Mouse (Mus musculus): ENCODE measurements around the gene Erc2. TPM values are rescaled to one million over a fixed set of nuclear protein-coding genes. Genes with fewer than 3 reads are reported as not detected.

Gene Erc2
- total and polyA plus RNA-seq, 3 experiments, result not detected

DNA sequence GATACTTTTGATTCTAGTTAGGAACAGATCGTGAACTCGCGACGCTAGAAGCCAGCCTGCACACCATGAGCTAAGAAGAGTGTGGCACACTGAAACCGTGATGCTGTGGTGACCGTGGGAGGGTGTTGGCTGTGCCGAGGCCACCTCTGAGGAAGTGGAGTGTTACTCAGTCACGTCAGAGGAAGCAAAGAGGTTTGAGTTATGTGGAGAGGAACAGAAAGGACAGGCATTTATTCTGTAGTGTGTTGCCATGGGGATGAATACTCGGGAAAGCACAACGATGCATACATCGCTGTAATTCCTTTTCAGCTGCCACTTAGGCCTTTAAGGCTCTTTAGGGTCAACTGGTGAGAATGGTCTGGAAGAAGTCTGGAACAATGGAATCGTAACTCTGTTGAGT is 445.8 kb downstream of the Erc2 start:
- in situ Hi-C loops (cut with MboI; ENCODE audit: low pct_ligation_motif_present, low pct_unique_long_range_greater_than_20kb, low sequenced_read_pairs), result no loop called here
- no peaks in the 10 kb centered on the region for H3K27me3 ChIP-seq (replicated peaks)
- dilution Hi-C loops (cut with MboI; ENCODE audit: extremely low pct_ligation_motif_present, extremely low pct_unique_long_range_greater_than_20kb, low sequenced_read_pairs), result no loop called here

DNA sequence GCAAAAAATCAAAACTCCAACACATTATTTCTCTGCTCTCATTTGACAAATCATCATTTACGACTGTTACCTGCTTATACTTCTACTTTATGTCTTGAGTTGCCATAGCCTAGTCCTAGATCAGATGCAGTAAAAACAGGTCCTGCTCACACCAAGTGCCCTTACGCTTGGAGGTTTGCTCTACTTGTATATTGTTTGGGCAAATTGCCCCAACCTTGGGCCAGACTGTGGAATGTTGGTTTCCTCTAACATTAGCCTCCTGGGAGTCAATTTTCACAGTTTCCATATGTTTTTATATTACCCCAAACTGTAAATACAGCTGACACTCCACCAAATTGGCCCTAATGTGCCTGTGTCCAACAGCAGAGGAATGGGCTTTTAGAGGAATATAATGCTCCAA is 447.6 kb downstream of the Erc2 start:
- Histone ChIP-seq H3K4me1 (ENCODE audit: control insufficient read depth in 1 of 2, insufficient read depth in 2 of 2) (no peaks in the 10 kb centered on the region), H3K36me3 (replicated peaks in 1 of 2; ENCODE audit: control insufficient read depth in 1 of 2, insufficient read depth in 1 of 2, low read length in 1 of 2) (no peaks in the 10 kb centered on the region), H3K4me3 (replicated peaks in 1 of 3; ENCODE audit: low read depth in 2 of 3, low read length in 2 of 3, poor library complexity in 1 of 3) (no peak overlapping the region), H3K27me3 (replicated peaks) (no peaks in the 10 kb centered on the region), H3K9me3 (replicated peaks; ENCODE audit: low read length) (no peaks in the 10 kb centered on the region), H3K79me2 (replicated peaks; ENCODE audit: control insufficient read depth, extremely low read depth, insufficient read depth, poor library complexity, severe bottlenecking) (no peaks in the 10 kb centered on the region), H3K27ac (ENCODE audit: insufficient read depth, low read depth) (no peak overlapping the region), H3K9ac (ENCODE audit: insufficient read depth, low read depth) (no peak overlapping the region), H3K4me2 (ENCODE audit: insufficient read depth, low read depth, poor library complexity, severe bottlenecking) (no peak overlapping the region)
- in situ Hi-C loops (cut with MboI; ENCODE audit: low pct_ligation_motif_present, low pct_unique_long_range_greater_than_20kb, low sequenced_read_pairs), result no loop called here
- TF ChIP-seq RCOR1 (conservative IDR thresholded peaks at IDR 0.05; ENCODE audit: low read depth, low read length), result no peak
- TF ChIP-seq RAD21 (IDR thresholded peaks at IDR 0.05; ENCODE audit: low read depth, low read length), result no peak
- TF ChIP-seq TCF12 (IDR thresholded peaks at IDR 0.05; ENCODE audit: low read depth, low read length), result no peak
- TF ChIP-seq ZMIZ1 (IDR thresholded peaks at IDR 0.05; ENCODE audit: low read depth, low read length), result no peak
- TF ChIP-seq ELF1 (IDR thresholded peaks at IDR 0.05; ENCODE audit: low read depth, low read length), result no peak
- TF ChIP-seq ZKSCAN1 (IDR thresholded peaks at IDR 0.05; ENCODE audit: borderline replicate concordance, low read depth, low read length), result no peak
- TF ChIP-seq JUN (IDR thresholded peaks at IDR 0.05; ENCODE audit: insufficient read depth, low read depth, low read length), result no peak
- TF ChIP-seq CHD2 (IDR thresholded peaks at IDR 0.05; ENCODE audit: low read length), result no peak
- TF ChIP-seq UBTF (IDR thresholded peaks at IDR 0.05; ENCODE audit: low read depth, low read length), result no peak
- TF ChIP-seq IRF4 (IDR thresholded peaks at IDR 0.05; ENCODE audit: low read depth, low read length), result no peak
- no peak for TF ChIP-seq USF2 (conservative IDR thresholded peaks at IDR 0.05; ENCODE audit: low read depth, low read length)
- TF ChIP-seq MAX (IDR thresholded peaks at IDR 0.05; ENCODE audit: low read length), result no peak
- no peak for TF ChIP-seq USF1 (IDR thresholded peaks at IDR 0.05; ENCODE audit: low read depth, low read length)
- no peak for TF ChIP-seq POLR2A (IDR thresholded peaks at IDR 0.05; ENCODE audit: low read depth, low read length)
- no peak for TF ChIP-seq BHLHE40 (IDR thresholded peaks at IDR 0.05; ENCODE audit: low read depth, low read length)
- no peak for TF ChIP-seq GABPA (IDR thresholded peaks at IDR 0.05; ENCODE audit: insufficient replicate concordance, low read depth, low read length)
- no peak for TF ChIP-seq E2F4 (IDR thresholded peaks at IDR 0.05; ENCODE audit: insufficient replicate concordance, low read depth, low read length)
- no peak for TF ChIP-seq POLR2AphosphoS2 (IDR thresholded peaks at IDR 0.05; ENCODE audit: low read depth, low read length)
- TF ChIP-seq TBP (conservative IDR thresholded peaks at IDR 0.05; ENCODE audit: low read depth, low read length), result no peak
- no peak for DNase-seq (ENCODE audit: extremely low read depth)
- dilution Hi-C loops (cut with MboI; ENCODE audit: extremely low pct_ligation_motif_present, extremely low pct_unique_long_range_greater_than_20kb, low sequenced_read_pairs), result no loop called here

More for the DNA sequence above, 445.8 kb downstream of the Erc2 start:
- Histone ChIP-seq H3K27ac (ENCODE audit: insufficient read depth, low read depth) (no peak overlapping the region), H3K4me2 (ENCODE audit: insufficient read depth, low read depth, poor library complexity, severe bottlenecking) (no peak overlapping the region), H3K9ac (ENCODE audit: insufficient read depth, low read depth) (no peak overlapping the region), H3K9me3 (replicated peaks; ENCODE audit: low read length) (no peaks in the 10 kb centered on the region), H3K4me3 (replicated peaks in 1 of 3; ENCODE audit: low read depth in 2 of 3, low read length in 2 of 3, poor library complexity in 1 of 3) (no peak overlapping the region), H3K79me2 (replicated peaks; ENCODE audit: control insufficient read depth, extremely low read depth, insufficient read depth, poor library complexity, severe bottlenecking) (no peaks in the 10 kb centered on the region), H3K4me1 (ENCODE audit: control insufficient read depth in 1 of 2, insufficient read depth in 2 of 2) (no peaks in the 10 kb centered on the region), H3K36me3 (replicated peaks in 1 of 2; ENCODE audit: control insufficient read depth in 1 of 2, insufficient read depth in 1 of 2, low read length in 1 of 2) (no peaks in the 10 kb centered on the region)
- TF ChIP-seq UBTF (IDR thresholded peaks at IDR 0.05; ENCODE audit: low read depth, low read length), result no peak
- DNase-seq (ENCODE audit: extremely low read depth), result no peak

All from CH12.LX (cell line).